Mouse (Mus musculus): ENCODE results near the gene Usp44. TPM values are rescaled to one million over a fixed set of nuclear protein-coding genes. Genes with fewer than 3 reads are reported as not detected.

Usp44 gene
- polyA plus RNA-seq, 1 experiment from 2014 or later, result 9.1 TPM

- peaks cover 2% of the 10 kb centered on the region; the same call in 1 of the 2 replicates for H3K36me3 ChIP-seq (ENCODE audit: control insufficient read depth, insufficient read depth, low read length)
- DNase-seq (ENCODE audit: low spot score) (no peak), ATAC-seq (ENCODE audit: insufficient read depth, low FRiP score, low TSS enrichment) (no peak)
- WGBS, result 91% methylated on average over 4 of the region's 4 CpGs
- no peak overlapping the region for H3K9ac ChIP-seq (ENCODE audit: low read length)
- H3K9me3 ChIP-seq (ENCODE audit: control insufficient read depth, low read length), result no peaks in the 10 kb centered on the region
- no peak overlapping the region for H3K4me3 ChIP-seq (ENCODE audit: low read depth, low read length)
- H3K4me1 ChIP-seq (ENCODE audit: control insufficient read depth, insufficient read depth, low read length), result no peaks in the 10 kb centered on the region
- H3K27ac ChIP-seq (ENCODE audit: low read depth, low read length), result no peak overlapping the region
- no peak overlapping the region for H3K4me2 ChIP-seq (ENCODE audit: low read depth)
- H3K27me3 ChIP-seq (ENCODE audit: control insufficient read depth, insufficient read depth, low read length), result no peaks in the 10 kb centered on the region
Observed at GRCm38 (mm10) chr10:93878732-93879131, 47.4 kb downstream of the Usp44 start.

- DNase-seq (ENCODE audit: low spot score) (no peak), ATAC-seq (ENCODE audit: insufficient read depth, low FRiP score, low TSS enrichment) (no peak)
- Histone ChIP-seq H3K4me2 (ENCODE audit: low read depth) (no peak overlapping the region), H3K9ac (ENCODE audit: low read length) (no peak overlapping the region), H3K9me3 (ENCODE audit: control insufficient read depth, low read length) (no peaks in the 10 kb centered on the region), H3K4me1 (ENCODE audit: control insufficient read depth, insufficient read depth, low read length) (no peaks in the 10 kb centered on the region), H3K4me3 (ENCODE audit: low read depth, low read length) (no peak overlapping the region), H3K27ac (ENCODE audit: low read depth, low read length) (no peak overlapping the region), H3K36me3 (ENCODE audit: control insufficient read depth, insufficient read depth, low read length) (peaks cover 7% of the 10 kb centered on the region), H3K27me3 (ENCODE audit: control insufficient read depth, insufficient read depth, low read length) (no peaks in the 10 kb centered on the region)
Observed at GRCm38 (mm10) chr10:93881918-93882317, 50.6 kb downstream of the Usp44 start.

GRCm38 (mm10) chr10:93882738-93883364, 51.5 kb downstream of the Usp44 start:
- 87% methylated on average over 8 of the region's 8 CpGs for WGBS
- Histone ChIP-seq H3K9me3 (ENCODE audit: control insufficient read depth, low read length) (no peaks in the 10 kb centered on the region), H3K9ac (ENCODE audit: low read length) (no peak overlapping the region), H3K4me3 (ENCODE audit: low read depth, low read length) (no peak overlapping the region), H3K36me3 (ENCODE audit: control insufficient read depth, insufficient read depth, low read length) (peaks cover 7% of the 10 kb centered on the region), H3K4me1 (ENCODE audit: control insufficient read depth, insufficient read depth, low read length) (peaks cover under 1% of the 10 kb centered on the region; the same call in 1 of the 2 replicates), H3K4me2 (ENCODE audit: low read depth) (no peak overlapping the region), H3K27ac (ENCODE audit: low read depth, low read length) (no peak overlapping the region), H3K27me3 (ENCODE audit: control insufficient read depth, insufficient read depth, low read length) (no peaks in the 10 kb centered on the region)
- no peak for DNase-seq (ENCODE audit: low spot score)
- no peak for ATAC-seq (ENCODE audit: insufficient read depth, low FRiP score, low TSS enrichment)

GRCm38 (mm10) chr10:93885839-93886477, 54.6 kb downstream of the Usp44 start:
- Histone ChIP-seq H3K36me3 (ENCODE audit: control insufficient read depth, insufficient read depth, low read length) (peaks cover 7% of the 10 kb centered on the region), H3K27ac (ENCODE audit: low read depth, low read length) (no peak overlapping the region), H3K4me3 (ENCODE audit: low read depth, low read length) (no peak overlapping the region), H3K4me2 (ENCODE audit: low read depth) (no peak overlapping the region), H3K4me1 (ENCODE audit: control insufficient read depth, insufficient read depth, low read length) (peaks cover 6% of the 10 kb centered on the region; the same call in 1 of the 2 replicates), H3K27me3 (ENCODE audit: control insufficient read depth, insufficient read depth, low read length) (no peaks in the 10 kb centered on the region), H3K9ac (ENCODE audit: low read length) (no peak overlapping the region), H3K9me3 (ENCODE audit: control insufficient read depth, low read length) (no peaks in the 10 kb centered on the region)
- no peak for ATAC-seq (ENCODE audit: insufficient read depth, low FRiP score, low TSS enrichment)
- WGBS, result 96% methylated on average over 14 of the region's 14 CpGs
- no peak for DNase-seq (ENCODE audit: low spot score)

- ATAC-seq (ENCODE audit: insufficient read depth, low FRiP score, low TSS enrichment) (no peak), DNase-seq (ENCODE audit: low spot score) (no peak)
- Histone ChIP-seq H3K9ac (ENCODE audit: low read length) (peak overlapping the region; percentile 89), H3K4me3 (ENCODE audit: low read depth, low read length) (peak overlapping the region; percentile 97), H3K4me2 (ENCODE audit: low read depth) (peak overlapping the region; percentile 68), H3K36me3 (ENCODE audit: control insufficient read depth, insufficient read depth, low read length) (peaks cover 7% of the 10 kb centered on the region), H3K27ac (ENCODE audit: low read depth, low read length) (no peak overlapping the region), H3K27me3 (ENCODE audit: control insufficient read depth, insufficient read depth, low read length) (no peaks in the 10 kb centered on the region), H3K4me1 (ENCODE audit: control insufficient read depth, insufficient read depth, low read length) (peaks cover 6% of the 10 kb centered on the region; the same call in 1 of the 2 replicates), H3K9me3 (ENCODE audit: control insufficient read depth, low read length) (no peaks in the 10 kb centered on the region)
- WGBS, result 22% methylated on average over 10 of the region's 10 CpGs
Observed at GRCm38 (mm10) chr10:93888590-93888934, 57.2 kb downstream of the Usp44 start.

- Histone ChIP-seq H3K4me1 (ENCODE audit: control insufficient read depth, insufficient read depth, low read length) (peaks cover 6% of the 10 kb centered on the region; the same call in 1 of the 2 replicates), H3K4me3 (ENCODE audit: low read depth, low read length) (peak overlapping the region; percentile 97), H3K9me3 (ENCODE audit: control insufficient read depth, low read length) (no peaks in the 10 kb centered on the region), H3K9ac (ENCODE audit: low read length) (peak overlapping the region; percentile 89), H3K4me2 (ENCODE audit: low read depth) (peak overlapping the region; percentile 68), H3K27ac (ENCODE audit: low read depth, low read length) (peak overlapping the region; percentile 74), H3K36me3 (ENCODE audit: control insufficient read depth, insufficient read depth, low read length) (peaks cover 7% of the 10 kb centered on the region), H3K27me3 (ENCODE audit: control insufficient read depth, insufficient read depth, low read length) (no peaks in the 10 kb centered on the region)
- WGBS, result under 1% methylated on average over 38 of the region's 38 CpGs
- DNase-seq (ENCODE audit: low spot score) (no peak), ATAC-seq (ENCODE audit: insufficient read depth, low FRiP score, low TSS enrichment) (peak; percentile 62)
Observed at GRCm38 (mm10) chr10:93888935-93889578, 57.7 kb downstream of the Usp44 start.

- peak; percentile 98 for ATAC-seq (ENCODE audit: insufficient read depth, low FRiP score, low TSS enrichment)
- Histone ChIP-seq H3K27me3 (ENCODE audit: control insufficient read depth, insufficient read depth, low read length) (no peaks in the 10 kb centered on the region), H3K9me3 (ENCODE audit: control insufficient read depth, low read length) (no peaks in the 10 kb centered on the region), H3K9ac (ENCODE audit: low read length) (peak overlapping the region; percentile 89), H3K27ac (ENCODE audit: low read depth, low read length) (peak overlapping the region; percentile 74), H3K36me3 (ENCODE audit: control insufficient read depth, insufficient read depth, low read length) (peaks cover 7% of the 10 kb centered on the region), H3K4me3 (ENCODE audit: low read depth, low read length) (peak overlapping the region; percentile 97), H3K4me1 (ENCODE audit: control insufficient read depth, insufficient read depth, low read length) (peaks cover 6% of the 10 kb centered on the region; the same call in 1 of the 2 replicates), H3K4me2 (ENCODE audit: low read depth) (peak overlapping the region; percentile 68)
- 0% methylated on average over 25 of the region's 30 CpGs for WGBS
- DNase-seq (ENCODE audit: low spot score), result peak; percentile 94
Observed at GRCm38 (mm10) chr10:93889579-93889950, 58.2 kb downstream of the Usp44 start.

GRCm38 (mm10) chr10:93889976-93890375, 58.6 kb downstream of the Usp44 start:
- H3K4me2 ChIP-seq (ENCODE audit: low read depth), result peak overlapping the region; percentile 68
- DNase-seq (ENCODE audit: low spot score) (no peak), ATAC-seq (ENCODE audit: insufficient read depth, low FRiP score, low TSS enrichment) (no peak)
- H3K27me3 ChIP-seq (ENCODE audit: control insufficient read depth, insufficient read depth, low read length), result no peaks in the 10 kb centered on the region
- peaks cover 6% of the 10 kb centered on the region; the same call in 1 of the 2 replicates for H3K4me1 ChIP-seq (ENCODE audit: control insufficient read depth, insufficient read depth, low read length)
- peak overlapping the region; percentile 89 for H3K9ac ChIP-seq (ENCODE audit: low read length)
- 1% methylated on average over 22 of the region's 22 CpGs for WGBS
- no peaks in the 10 kb centered on the region for H3K9me3 ChIP-seq (ENCODE audit: control insufficient read depth, low read length)
- peak overlapping the region; percentile 97 for H3K4me3 ChIP-seq (ENCODE audit: low read depth, low read length)
- peaks cover 6% of the 10 kb centered on the region for H3K36me3 ChIP-seq (ENCODE audit: control insufficient read depth, insufficient read depth, low read length)
- peak overlapping the region; percentile 74; the same call in 1 of the 2 replicates for H3K27ac ChIP-seq (ENCODE audit: low read depth, low read length)
